Mouse (Mus musculus) kidney, embryonic 14.5 days (tissue): ENCODE results near the gene Gm20890. TPM values are rescaled to one million over a fixed set of nuclear protein-coding genes. Genes with fewer than 3 reads are reported as not detected.
"Not testable (repeated sequence)": the region's sequence is repeated elsewhere in the genome, so short reads cannot be mapped to it uniquely, and the experiment has no call there.

ENCODE experiments used
- ATAC-seq: fragments of 200-750 bp; cut with Nextera tagmentation; 2 replicates; pipeline ENCODE4 v1.8.0; 2017; ENCODE audit warnings: moderate number of reproducible peaks, mild to moderate bottlenecking, moderate TSS enrichment, moderate library complexity; ENCODE audit not compliant: low FRiP score, low TSS enrichment
- H3K27ac ChIP-seq: fragments of 300-500 bp; sonication (generic); 2 replicates; pipeline ENCODE4 v1.5.1; 2014; ENCODE audit warnings: low read depth, mild to moderate bottlenecking, low read length, moderate library complexity, mixed read lengths
- H3K27me3 ChIP-seq: fragments of 300-500 bp; sonication (generic); 2 replicates; pipeline ENCODE4 v1.6.1; 2014; ENCODE audit warnings: mild to moderate bottlenecking, low read length; ENCODE audit not compliant: control insufficient read depth, insufficient read depth
- H3K36me3 ChIP-seq: fragments of 300-500 bp; sonication (generic); 2 replicates; pipeline ENCODE4 v1.6.1; 2014; ENCODE audit warnings: low read length, mixed read lengths; ENCODE audit not compliant: control insufficient read depth, insufficient read depth
- H3K4me1 ChIP-seq: fragments of 300-500 bp; sonication (generic); 2 replicates; pipeline ENCODE4 v1.6.1; 2014; ENCODE audit warnings: low read length, mixed read lengths; ENCODE audit not compliant: control insufficient read depth, insufficient read depth
- H3K4me2 ChIP-seq: fragments of 300-500 bp; sonication (generic); replicated peaks from 2 replicates; pipeline ENCODE4 v1.6.1; 2014; ENCODE audit warnings: low read depth, mild to moderate bottlenecking, low read length
- H3K4me3 ChIP-seq: fragments of 300-500 bp; sonication (generic); 2 replicates; pipeline ENCODE4 v1.5.1; 2014; ENCODE audit warnings: mild to moderate bottlenecking, low read length
- H3K9ac ChIP-seq: fragments of 300-500 bp; sonication (generic); 2 replicates; pipeline ENCODE4 v1.6.1; 2014; ENCODE audit warnings: low read depth, mild to moderate bottlenecking, low read length, moderate library complexity
- H3K9me3 ChIP-seq: fragments of 300-500 bp; sonication (generic); 2 replicates; pipeline ENCODE4 v1.6.1; 2016; ENCODE audit warnings: low read length; ENCODE audit not compliant: control insufficient read depth
- WGBS: fragments of 180-500 bp; shearing (Covaris S2); extraction: QIAGEN DNeasy Blood & Tissue Kit; methylation state at CpG from one replicate; pipeline ENCODE4 v1.1.7; 2014; 5-methylcytosine and 5-hydroxymethylcytosine counted together
- polyA plus RNA-seq: library from polyadenylated mRNA; unstranded; fragments of >200 nt; fragmentation: Nextera tagmentation; extraction: Ambion mirVana; gene quantifications from 2 replicates; pipeline ENCODE4 v1.2.1, GENCODE M21; 2014

Gm20890 gene
- polyA plus RNA-seq: not detected in 2 replicates

DNA sequence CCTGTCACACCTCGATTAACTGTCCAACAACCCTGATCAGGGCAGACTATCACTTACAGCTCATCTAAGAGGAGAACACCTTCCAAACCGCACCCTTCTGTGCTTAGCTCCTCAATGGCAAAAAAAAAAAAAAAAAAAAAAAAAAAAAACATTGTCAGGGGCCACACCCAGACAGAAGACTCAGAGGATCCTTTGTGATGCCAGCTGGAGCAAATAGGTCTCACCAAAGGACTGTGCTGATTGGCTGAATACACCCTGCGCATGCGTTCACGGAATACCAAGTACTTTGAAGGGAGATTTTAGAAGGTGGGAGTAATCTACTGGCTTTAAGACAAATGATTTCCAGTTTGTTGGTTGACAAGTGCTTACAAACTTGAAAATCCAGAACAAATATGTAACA lies at the start of gene Gm20890:
TSS of gene Gm20890 (minus strand) at position 101 of the 400 bp plus-strand sequence.
- not testable (repeated sequence) for H3K4me3 ChIP-seq, H3K4me1 ChIP-seq, H3K9me3 ChIP-seq, H3K4me2 ChIP-seq, H3K27me3 ChIP-seq, H3K27ac ChIP-seq, H3K9ac ChIP-seq, ATAC-seq, H3K36me3 ChIP-seq
- WGBS: no CpG with 5 or more reads among the region's 5 CpGs
